Mouse (Mus musculus): ENCODE results near the gene C1qtnf1. TPM values are rescaled to one million over a fixed set of nuclear protein-coding genes. Genes with fewer than 3 reads are reported as not detected.

The C1qtnf1 gene
- 53.3 and 76.2 TPM in 2 replicates for polyA plus RNA-seq (2012; rRNA removed; ENCODE audit: low replicate concordance)

GRCm38 (mm10) chr11:118427986-118428385 is at the start of gene C1qtnf1:
C1qtnf1 (plus strand) TSS chr11:118428203.

GRCm38 (mm10) chr11:118401760-118402280 is 26.2 kb upstream of the C1qtnf1 start, which contains the start of gene Lgals3bp:
Lgals3bp (minus strand) TSS chr11:118402092.

GRCm38 (mm10) chr11:118418834-118419504 is 9.0 kb upstream of the C1qtnf1 start, which contains the start of gene Cant1:
Cant1 (minus strand) TSS chr11:118419086.

GRCm38 (mm10) chr11:118476396-118477373 is 48.7 kb downstream of the C1qtnf1 start, which contains the start of gene Engase:
Engase (plus strand) TSS chr11:118476829.

Other genes starting within 250 kb of the C1qtnf1 start
- 35.4 and 41.4 TPM in 2 replicates for gene Cyth1, start 179.6 kb upstream of the C1qtnf1 start, polyA plus RNA-seq (2012; rRNA removed; ENCODE audit: low replicate concordance)
- 19.7 and 25.8 TPM in 2 replicates for gene Usp36, start 138.0 kb upstream of the C1qtnf1 start, polyA plus RNA-seq (2012; rRNA removed; ENCODE audit: low replicate concordance)
- gene Cep295nl, start 85.7 kb upstream of the C1qtnf1 start, polyA plus RNA-seq (2012; rRNA removed; ENCODE audit: low replicate concordance), result 0.17 and 0.20 TPM in 2 replicates
- gene Timp2, start 72.5 kb upstream of the C1qtnf1 start, polyA plus RNA-seq (2012; rRNA removed; ENCODE audit: low replicate concordance), result 344 and 379 TPM in 2 replicates
- gene Lgals3bp, start 26.1 kb upstream of the C1qtnf1 start, polyA plus RNA-seq (2012; rRNA removed; ENCODE audit: low replicate concordance), result 635 and 962 TPM in 2 replicates
- 58.7 and 84.6 TPM in 2 replicates for gene Cant1, start 9.1 kb upstream of the C1qtnf1 start, polyA plus RNA-seq (2012; rRNA removed; ENCODE audit: low replicate concordance)
- 23.8 and 27.6 TPM in 2 replicates for gene Engase, start 48.6 kb downstream of the C1qtnf1 start, polyA plus RNA-seq (2012; rRNA removed; ENCODE audit: low replicate concordance)